Mouse (Mus musculus) megakaryocyte, embryonic 14.5 days (primary cell): Measurements from ENCODE around the gene Zfp212. TPM values are rescaled to one million over a fixed set of nuclear protein-coding genes. Genes with fewer than 3 reads are reported as not detected.

Experiments
- H3K27me3 ChIP-seq: replicated peaks from 2 replicates; pipeline ENCODE3; 2012; ENCODE audit warnings: inconsistent platforms
- H3K36me3 ChIP-seq: replicated peaks from 2 replicates; pipeline ENCODE3; 2012; ENCODE audit warnings: low read length, inconsistent platforms, mixed read lengths
- H3K4me1 ChIP-seq: 2 replicates; pipeline ENCODE4 v1.6.1; 2012; ENCODE audit warnings: inconsistent platforms
- H3K4me3 ChIP-seq: replicated peaks from 2 replicates; pipeline ENCODE3; 2012; ENCODE audit warnings: moderate library complexity, mild to moderate bottlenecking, inconsistent platforms
- H3K9me3 ChIP-seq: 2 replicates; pipeline ENCODE4 v1.6.1; 2012; ENCODE audit warnings: inconsistent platforms
- FLI1 ChIP-seq: IDR thresholded peaks from 2 replicates; pipeline ENCODE4 v1.6.1; 2012; ENCODE audit warnings: low read length, inconsistent platforms, mixed read lengths
- GATA1 ChIP-seq: IDR thresholded peaks from 3 replicates; pipeline ENCODE4 v1.6.1; 2012; ENCODE audit warnings: mixed read lengths, low read length, inconsistent platforms, borderline replicate concordance
- polyA plus RNA-seq: library from polyadenylated mRNA; stranded (reverse); fragments of >175 nt; gene quantifications from 2 replicates; pipeline ENCODE4 v1.2.3, GENCODE M21; 2012; ENCODE audit warnings: low replicate concordance; ENCODE audit not compliant: insufficient read depth

The Zfp212 gene
- polyA plus RNA-seq, 1 experiment: 5.4 TPM

DNA sequence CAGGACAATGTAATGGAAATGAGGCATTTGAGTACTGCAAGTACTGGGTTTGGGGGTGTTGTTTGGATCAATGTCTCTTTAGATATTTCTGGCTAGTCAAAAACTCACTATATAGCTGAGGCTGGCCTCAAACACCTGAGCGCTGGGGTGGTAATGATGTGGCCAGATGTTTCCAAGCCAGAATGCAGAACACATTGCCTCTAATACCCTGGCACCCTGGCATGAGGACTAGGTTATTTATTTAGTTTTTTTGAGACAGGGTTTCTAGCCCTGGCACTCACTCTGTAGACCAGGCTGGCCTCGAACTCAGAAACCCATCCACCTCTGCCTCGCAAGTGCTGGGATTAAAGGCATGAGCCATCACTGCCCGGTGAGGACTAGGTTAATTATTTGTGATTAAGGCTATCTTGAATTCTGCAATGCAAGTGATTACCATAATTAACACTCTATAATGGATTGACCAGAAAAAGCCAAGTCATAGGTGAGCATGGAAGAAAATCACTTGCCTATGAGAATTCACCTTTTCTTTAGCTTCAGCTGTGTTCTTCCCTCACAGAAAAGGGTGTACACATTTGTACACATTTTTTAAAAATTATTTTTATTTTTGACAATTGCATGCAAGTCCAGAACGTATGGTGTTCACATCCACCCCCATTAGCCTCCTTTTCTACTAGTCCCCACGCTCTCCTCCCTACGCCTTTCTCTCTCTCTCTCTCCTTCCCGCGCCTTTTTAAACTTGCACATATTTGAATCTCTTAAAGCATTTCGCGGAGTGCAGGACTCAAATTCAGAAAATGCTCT, 430 bp upstream of the Zfp212 start:
- Histone ChIP-seq H3K4me1 (peaks cover 29% of the 10 kb centered on the region), H3K36me3 (peaks cover 3% of the 10 kb centered on the region), H3K27me3 (no peaks in the 10 kb centered on the region), H3K4me3 (peak overlapping the region; percentile 98), H3K9me3 (0 out of 2 replicates have a peak, but pooled peaks cover 3% of the 10 kb centered on the region)
- no peak for TF ChIP-seq GATA1
- TF ChIP-seq FLI1: no peak

DNA sequence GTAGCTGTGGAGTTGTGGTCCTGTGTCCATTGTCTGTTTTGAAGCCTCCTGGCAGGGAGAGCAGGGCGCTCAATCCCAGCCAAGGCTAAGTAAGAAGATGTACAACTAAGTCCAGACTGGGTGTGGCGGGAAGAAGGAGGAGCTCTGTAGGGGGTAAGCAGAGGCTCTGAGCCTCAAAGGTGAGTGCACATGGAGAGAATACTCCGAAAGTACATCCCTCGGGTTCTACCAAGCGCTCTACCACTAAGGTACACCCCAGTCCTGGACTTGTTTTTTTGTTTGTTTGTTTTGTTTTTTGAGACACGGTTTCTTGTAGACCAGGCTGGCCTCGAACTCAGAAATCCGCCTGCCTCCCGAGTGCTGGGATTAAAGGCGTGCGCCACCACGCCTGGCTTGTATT, 22.2 kb downstream of the Zfp212 start:
- no peak for TF ChIP-seq GATA1
- H3K27me3 ChIP-seq: peaks cover 7% of the 10 kb centered on the region
- H3K4me3 ChIP-seq: no peak overlapping the region
- H3K4me1 ChIP-seq: peaks cover 3% of the 10 kb centered on the region; the same call in 1 of the 2 replicates
- peaks cover 13% of the 10 kb centered on the region for H3K36me3 ChIP-seq
- H3K9me3 ChIP-seq: peaks cover 28% of the 10 kb centered on the region

DNA sequence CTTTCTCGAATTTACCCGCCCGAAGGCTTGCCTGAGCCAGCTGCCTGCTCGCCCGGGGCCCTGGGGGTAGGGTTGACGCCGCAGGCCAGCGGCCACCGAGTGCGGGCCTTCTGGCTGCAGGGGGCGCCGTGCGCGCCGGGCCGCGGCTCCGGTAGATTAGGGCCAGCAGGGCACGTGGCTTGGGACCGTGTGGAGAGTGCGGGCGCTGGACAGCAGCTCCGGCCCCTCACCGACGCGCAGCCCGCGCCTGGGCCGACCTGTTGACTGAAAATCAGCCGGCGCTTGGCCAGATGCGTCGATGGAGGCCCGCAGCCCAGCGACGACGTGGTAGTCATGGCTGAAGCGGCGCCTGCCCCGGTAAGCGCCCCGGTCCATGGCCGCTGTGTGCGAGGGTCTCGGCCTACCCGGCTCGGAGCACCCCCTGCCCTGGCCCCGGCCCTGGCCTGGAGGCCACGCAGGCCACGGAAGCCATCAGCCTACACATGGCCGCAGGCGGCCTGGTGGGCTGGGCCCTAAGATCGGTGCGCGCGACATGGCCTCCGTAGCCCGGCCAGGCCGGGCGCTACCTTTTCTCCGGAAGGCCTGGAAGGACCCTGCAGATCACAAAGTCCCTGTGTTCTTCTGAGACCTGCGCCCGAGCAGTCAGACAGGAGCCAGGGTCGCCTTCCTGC, 22.9 kb downstream of the Zfp212 start:
- Histone ChIP-seq H3K36me3 (peaks cover 13% of the 10 kb centered on the region), H3K27me3 (peaks cover 7% of the 10 kb centered on the region), H3K9me3 (peaks cover 28% of the 10 kb centered on the region), H3K4me3 (peak overlapping the region; percentile 89), H3K4me1 (peaks cover 3% of the 10 kb centered on the region; the same call in 1 of the 2 replicates)
- no peak for TF ChIP-seq FLI1
- TF ChIP-seq GATA1: no peak

DNA sequence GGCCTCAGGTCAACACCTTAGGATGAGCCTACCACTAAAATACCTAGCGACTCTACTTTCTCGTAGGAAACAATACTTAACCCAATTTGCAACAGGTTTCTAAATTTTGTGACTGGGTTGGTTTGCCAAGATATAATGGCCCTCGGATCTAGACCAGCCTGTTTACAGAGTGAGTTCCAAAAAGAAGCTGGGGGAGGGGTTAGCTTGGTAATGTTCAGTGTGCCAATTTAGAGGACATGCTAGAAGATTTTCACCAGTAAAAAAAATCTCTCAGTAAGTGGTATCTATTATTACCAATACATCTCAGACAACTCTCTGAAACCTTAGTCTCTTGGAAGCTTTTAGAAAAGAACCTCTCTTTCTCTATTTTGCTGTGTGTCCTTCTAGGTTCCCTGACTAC, 23.4 kb downstream of the Zfp212 start:
- peak overlapping the region; percentile 89 for H3K4me3 ChIP-seq

DNA sequence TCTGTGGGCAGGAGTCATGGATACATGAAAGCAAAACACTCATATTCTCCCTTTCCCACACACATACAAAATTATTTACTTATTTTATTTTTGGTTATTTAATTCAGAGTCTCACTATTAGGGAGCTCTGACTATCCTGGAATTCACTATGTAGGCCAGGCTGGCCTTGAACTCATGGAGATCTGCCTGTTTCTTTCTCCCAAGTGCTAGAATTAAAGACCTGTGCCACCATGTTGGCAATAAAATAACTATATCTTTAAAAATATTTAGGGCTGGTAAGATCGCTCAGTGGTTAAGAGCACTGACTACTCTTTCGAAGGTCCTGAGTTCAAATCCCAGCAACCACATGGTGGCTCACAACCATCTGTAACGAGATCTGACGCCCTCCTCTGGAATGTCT, 27.1 kb downstream of the Zfp212 start:
- H3K4me3 ChIP-seq: no peak overlapping the region
- peaks cover 13% of the 10 kb centered on the region; the same call in 1 of the 2 replicates for H3K4me1 ChIP-seq
- H3K9me3 ChIP-seq: peaks cover 28% of the 10 kb centered on the region
- TF ChIP-seq GATA1: no peak
- TF ChIP-seq FLI1: no peak
- H3K36me3 ChIP-seq: peaks cover 13% of the 10 kb centered on the region
- H3K27me3 ChIP-seq: peaks cover 14% of the 10 kb centered on the region

More for the DNA sequence above, 23.4 kb downstream of the Zfp212 start:
- H3K4me1 ChIP-seq: peaks cover 3% of the 10 kb centered on the region; the same call in 1 of the 2 replicates
- H3K9me3 ChIP-seq: peaks cover 28% of the 10 kb centered on the region
- peaks cover 7% of the 10 kb centered on the region for H3K27me3 ChIP-seq
- no peak for TF ChIP-seq GATA1
- no peak for TF ChIP-seq FLI1
- peaks cover 13% of the 10 kb centered on the region for H3K36me3 ChIP-seq

DNA sequence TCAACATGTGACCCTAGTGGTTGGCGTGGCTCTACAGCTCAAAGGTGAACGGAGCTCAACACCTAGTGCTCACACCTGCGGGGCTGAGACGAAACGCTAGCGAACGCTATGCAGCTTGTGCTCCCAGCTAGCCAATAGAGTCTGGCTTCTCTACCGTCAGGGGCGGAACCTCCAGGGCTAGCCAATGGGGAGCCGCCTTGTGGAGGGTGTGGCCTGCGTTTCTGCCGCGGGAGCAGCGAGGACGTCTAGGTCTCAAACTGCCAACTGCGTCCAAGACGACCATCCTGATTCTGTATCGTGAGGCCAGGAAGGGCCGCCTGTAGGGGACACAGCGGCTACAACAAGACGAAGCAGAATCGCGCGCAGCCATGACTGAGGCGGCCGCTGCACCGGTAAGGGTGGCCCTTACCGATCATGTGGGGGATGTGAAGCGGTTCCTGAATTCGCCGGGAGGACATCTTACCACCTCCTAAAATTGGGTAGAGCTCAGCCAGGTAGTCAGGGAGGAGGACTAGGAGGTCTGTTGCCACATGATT, 33.0 kb downstream of the Zfp212 start, which contains the start of gene Zfp956:
Gene Zfp956 (plus strand): TSS at position 200 of the 536 bp plus-strand sequence.
- TF ChIP-seq GATA1: no peak
- TF ChIP-seq FLI1: no peak
- H3K9me3 ChIP-seq: no peaks in the 10 kb centered on the region
- peaks cover 27% of the 10 kb centered on the region for H3K36me3 ChIP-seq
- H3K27me3 ChIP-seq: peaks cover 7% of the 10 kb centered on the region
- H3K4me1 ChIP-seq: peaks cover 33% of the 10 kb centered on the region
- H3K4me3 ChIP-seq: peak within 1 kb of the TSS; percentile 98

DNA sequence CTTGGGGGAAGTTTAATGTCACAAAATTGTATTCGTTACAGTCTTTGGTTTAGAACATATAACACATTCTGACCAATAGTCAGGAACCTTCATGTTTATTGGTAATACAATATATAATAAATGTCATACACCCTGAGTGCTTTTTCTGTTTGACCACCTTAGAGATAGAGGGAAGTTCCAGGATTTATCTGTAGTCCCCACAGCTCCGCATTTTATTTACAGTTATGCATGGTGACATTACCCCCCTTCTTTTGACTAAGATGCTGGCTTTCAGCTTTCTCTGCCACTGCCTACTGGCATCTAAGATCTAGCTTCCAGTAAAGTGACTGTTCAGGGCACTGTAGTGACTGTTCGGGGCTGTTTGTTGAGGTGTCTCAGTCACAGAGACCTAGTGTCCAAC, 34.1 kb downstream of the Zfp212 start:
- H3K4me3 ChIP-seq: peak overlapping the region; percentile 98
- H3K27me3 ChIP-seq: peaks cover 4% of the 10 kb centered on the region
- peaks cover 33% of the 10 kb centered on the region for H3K4me1 ChIP-seq
- TF ChIP-seq GATA1 (no peak), FLI1 (no peak)
- H3K9me3 ChIP-seq: no peaks in the 10 kb centered on the region
- H3K36me3 ChIP-seq: peaks cover 37% of the 10 kb centered on the region

DNA sequence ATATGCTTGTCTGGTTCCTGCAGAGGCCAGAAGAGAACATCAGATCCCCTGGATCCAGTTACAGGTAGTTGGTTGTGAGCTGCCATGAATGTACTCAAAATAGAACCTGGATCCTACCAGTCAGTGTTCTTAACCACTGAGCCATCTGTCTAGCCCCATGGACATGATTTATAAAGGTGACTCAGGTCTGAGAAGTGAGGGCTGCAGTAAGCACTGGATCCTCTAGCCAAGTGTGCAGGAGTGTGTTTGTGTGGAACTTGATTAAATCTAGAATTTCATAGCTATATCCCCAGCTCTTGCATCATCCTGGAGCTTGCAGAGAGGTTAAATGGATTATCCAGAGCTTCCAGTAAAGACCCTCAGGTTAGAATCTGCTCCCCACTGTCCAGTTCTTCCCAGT, 37.5 kb downstream of the Zfp212 start:
- Histone ChIP-seq H3K27me3 (no peaks in the 10 kb centered on the region), H3K4me1 (peaks cover 27% of the 10 kb centered on the region), H3K36me3 (peaks cover 68% of the 10 kb centered on the region), H3K9me3 (no peaks in the 10 kb centered on the region), H3K4me3 (no peak overlapping the region)
- TF ChIP-seq FLI1 (no peak), GATA1 (no peak)

DNA sequence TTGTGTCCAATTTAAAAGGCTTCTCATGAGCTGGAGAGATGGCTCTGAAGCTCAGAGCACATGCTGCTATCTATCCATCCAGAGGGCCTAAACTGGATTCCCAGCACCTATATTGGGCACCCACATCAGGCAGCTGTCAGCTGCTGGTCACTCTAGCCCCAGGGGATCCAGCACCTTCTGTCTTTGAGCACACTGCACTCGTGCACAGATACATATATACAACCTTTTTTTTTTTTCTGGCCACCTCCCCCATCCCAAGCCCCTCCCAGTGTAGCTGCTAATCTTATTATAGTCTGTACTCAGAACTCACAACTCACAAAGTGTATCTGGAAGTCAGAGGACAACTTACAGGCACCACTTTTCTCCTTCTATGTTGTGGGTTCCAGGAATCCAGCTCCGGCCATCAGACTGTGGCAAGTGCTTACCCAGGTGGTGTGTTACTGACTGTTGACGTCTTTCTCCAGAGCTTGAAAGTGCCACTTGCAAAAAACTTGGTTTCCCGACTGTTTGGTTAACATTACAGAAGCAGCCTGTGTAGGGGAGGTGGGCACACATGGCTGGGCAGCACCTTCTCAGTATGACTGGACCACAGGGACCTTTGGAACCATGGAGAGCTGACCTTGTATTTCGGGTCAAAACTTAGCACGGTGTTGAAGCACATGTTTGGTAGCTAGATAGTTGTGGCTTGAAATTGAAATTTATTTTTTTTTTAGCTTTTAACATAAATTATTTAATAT, 40.6 kb downstream of the Zfp212 start:
- Histone ChIP-seq H3K4me3 (no peak overlapping the region), H3K36me3 (peaks cover 95% of the 10 kb centered on the region), H3K9me3 (no peaks in the 10 kb centered on the region), H3K4me1 (0 out of 2 replicates have a peak, but pooled peaks cover 5% of the 10 kb centered on the region), H3K27me3 (no peaks in the 10 kb centered on the region)
- TF ChIP-seq FLI1: no peak
- TF ChIP-seq GATA1: no peak
